Mouse (Mus musculus) liver, postnatal 0 days (tissue): Measurements from ENCODE around the gene Sytl1.

Source experiments
- CTCF ChIP-seq: sonication (generic); IDR thresholded peaks from 2 replicates; pipeline ENCODE4 v1.5.1; 2016; ENCODE audit warnings: antibody characterized with exemption, low read depth
- EP300 ChIP-seq: IDR thresholded peaks from 2 replicates; pipeline ENCODE4 v1.6.1; 2016; ENCODE audit warnings: antibody characterized with exemption, low read depth, mild to moderate bottlenecking

GRCm38 (mm10) chr4:133277104-133278026, 14.5 kb upstream of the Sytl1 start, which contains the start of gene Tmem222:
- no peak for TF ChIP-seq CTCF
- peak; percentile 74 for TF ChIP-seq EP300
